Mouse (Mus musculus): Measurements from ENCODE around the gene Tbc1d22a. TPM values are rescaled to one million over a fixed set of nuclear protein-coding genes. Genes with fewer than 3 reads are reported as not detected.
A peak's percentile ranks its signal among the peaks of the same experiment; 100 is the strongest.

Gene Tbc1d22a
- polyA plus RNA-seq, 1 experiment from 2014 or later, result 12.0 TPM

DNA sequence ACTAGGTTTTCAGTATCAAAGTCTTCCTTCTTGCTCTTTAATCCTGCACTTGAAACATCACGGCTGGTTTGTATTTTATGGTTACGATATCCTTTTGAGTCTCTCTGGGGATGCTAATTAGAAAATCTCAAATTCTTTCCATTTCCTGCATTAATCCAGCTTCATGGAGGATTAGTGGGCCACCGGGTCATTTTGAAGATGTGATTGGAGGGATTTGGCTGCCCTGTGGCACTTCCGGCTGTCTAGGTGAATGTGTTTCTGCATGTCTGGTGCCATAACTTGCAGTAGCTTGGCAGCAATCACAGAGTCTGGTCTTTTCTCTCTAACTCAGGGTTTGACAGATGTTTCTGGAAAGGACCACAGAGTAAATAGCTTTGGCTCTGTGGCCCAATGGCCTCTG is 305.9 kb downstream of the Tbc1d22a start:
- H3K27me3 ChIP-seq (ENCODE audit: low read depth, poor library complexity, severe bottlenecking), result no peaks in the 10 kb centered on the region
- H3K36me3 ChIP-seq, result no peaks in the 10 kb centered on the region
- no peak overlapping the region for H3K4me3 ChIP-seq
- 0 out of 2 replicates have a peak overlapping the region, but pooled peaks have one; percentile 16 for H3K27ac ChIP-seq
- peak; percentile 22 for DNase-seq (ENCODE audit: low spot score)
- H3K9me3 ChIP-seq (replicated peaks), result no peaks in the 10 kb centered on the region; the same call in 1 of the 2 replicates
- 63% methylated on average over 4 of the region's 4 CpGs for WGBS
- H3K4me1 ChIP-seq, result peaks cover 7% of the 10 kb centered on the region; the same call in 1 of the 2 replicates

DNA sequence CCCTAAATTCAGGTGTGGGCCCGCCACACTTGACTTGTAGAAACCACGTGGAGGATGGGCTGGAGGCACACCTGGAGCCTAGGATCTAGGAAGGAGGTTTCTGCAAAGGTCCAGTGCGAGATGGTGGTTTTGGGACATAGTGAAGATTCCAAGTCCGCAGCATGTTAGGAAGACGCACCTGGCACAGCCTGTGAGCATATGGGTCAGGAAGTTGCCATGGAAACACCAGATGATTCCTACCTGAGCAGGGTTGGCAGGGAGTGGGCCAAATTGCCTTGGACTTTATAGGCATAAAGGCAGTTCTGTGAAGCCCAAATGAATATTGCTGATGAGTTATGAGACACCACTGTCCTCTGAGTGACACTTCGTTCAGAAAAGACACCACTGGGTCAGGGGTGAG is 321.1 kb downstream of the Tbc1d22a start:
- Histone ChIP-seq H3K4me1 (no peaks in the 10 kb centered on the region), H3K4me3 (no peak overlapping the region), H3K27me3 (ENCODE audit: low read depth, poor library complexity, severe bottlenecking) (no peaks in the 10 kb centered on the region), H3K36me3 (no peaks in the 10 kb centered on the region), H3K9me3 (replicated peaks) (no peaks in the 10 kb centered on the region), H3K27ac (no peak overlapping the region)
- no peak for DNase-seq (ENCODE audit: low spot score)
- 85% methylated on average over 6 of the region's 6 CpGs for WGBS

DNA sequence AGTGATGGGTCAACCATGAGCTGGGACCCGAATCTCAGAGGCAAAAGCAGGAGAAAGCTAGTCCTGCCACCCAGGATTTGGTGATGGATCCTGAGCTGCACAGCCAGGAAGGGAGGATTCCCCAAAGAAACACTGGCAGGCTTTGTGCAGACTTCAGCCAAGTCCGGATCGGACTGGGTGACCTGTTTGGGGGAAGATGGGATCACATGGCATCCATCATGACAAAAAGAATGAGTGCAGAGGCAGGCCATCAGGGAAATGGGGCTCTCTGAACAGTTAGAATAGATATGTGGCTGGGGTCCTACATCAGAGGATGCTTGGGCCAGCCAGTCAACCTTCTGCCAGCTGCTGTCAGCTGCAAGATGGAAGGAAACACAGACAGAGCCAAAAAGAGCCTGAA is 328.1 kb downstream of the Tbc1d22a start:
- H3K36me3 ChIP-seq, result no peaks in the 10 kb centered on the region
- no peak overlapping the region for H3K4me3 ChIP-seq
- no peak overlapping the region for H3K27ac ChIP-seq
- no peaks in the 10 kb centered on the region for H3K27me3 ChIP-seq (ENCODE audit: low read depth, poor library complexity, severe bottlenecking)
- H3K9me3 ChIP-seq (replicated peaks), result no peaks in the 10 kb centered on the region
- WGBS, result 84% methylated on average over 3 of the region's 3 CpGs
- DNase-seq (ENCODE audit: low spot score), result no peak
- no peaks in the 10 kb centered on the region for H3K4me1 ChIP-seq

DNA sequence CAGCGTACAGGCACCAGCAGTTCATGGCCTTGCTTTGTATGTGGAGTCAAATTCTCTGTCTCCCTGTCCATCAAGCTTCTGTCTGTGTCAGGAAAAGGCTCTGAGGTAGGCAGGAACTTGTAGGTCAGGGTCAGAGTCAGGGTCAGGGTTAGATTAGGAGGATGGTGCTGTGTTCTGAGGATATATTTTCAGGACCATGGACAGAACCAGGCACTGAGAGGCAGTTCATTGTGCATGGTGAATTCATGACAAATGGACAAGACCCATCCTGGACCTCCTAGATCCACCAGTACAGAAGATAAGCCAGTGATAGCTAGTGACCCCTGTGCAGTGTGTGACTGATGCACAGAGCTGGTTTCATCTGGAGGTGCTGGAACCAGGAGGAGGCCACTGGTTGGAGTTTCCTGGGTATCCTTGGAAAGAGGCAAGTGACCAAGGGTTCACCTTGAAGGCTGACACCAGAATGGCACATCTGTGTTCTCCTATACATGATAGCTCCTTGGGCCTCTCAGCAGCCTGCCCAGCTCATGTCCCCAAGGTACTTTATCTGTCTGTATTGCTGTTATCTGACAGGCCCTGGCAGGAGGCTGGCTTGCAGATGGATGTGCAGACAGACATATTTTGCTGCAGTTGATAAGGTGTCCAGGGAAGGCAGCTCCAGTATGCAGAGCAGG is 330.0 kb downstream of the Tbc1d22a start:
- no peak overlapping the region for H3K4me3 ChIP-seq
- no peaks in the 10 kb centered on the region for H3K27me3 ChIP-seq (ENCODE audit: low read depth, poor library complexity, severe bottlenecking)
- 88% methylated on average over 1 of the region's 1 CpGs for WGBS
- H3K4me1 ChIP-seq, result no peaks in the 10 kb centered on the region
- H3K36me3 ChIP-seq, result no peaks in the 10 kb centered on the region
- no peaks in the 10 kb centered on the region for H3K9me3 ChIP-seq (replicated peaks)
- no peak overlapping the region for H3K27ac ChIP-seq
- no peak for DNase-seq (ENCODE audit: low spot score)

Other genes with a start within 250 kb of the Tbc1d22a start
- 0.67 and 0.86 TPM in 2 replicates for gene Celsr1, start 180.7 kb upstream of the Tbc1d22a start, polyA plus RNA-seq (2016; fragmentation: Nextera tagmentation; extraction: Ambion mirVana)
- 13.0 and 14.1 TPM in 2 replicates for gene Gramd4, start 156.8 kb upstream of the Tbc1d22a start, polyA plus RNA-seq (2016; fragmentation: Nextera tagmentation; extraction: Ambion mirVana)
- gene Cerk, start 28.3 kb upstream of the Tbc1d22a start, polyA plus RNA-seq (2016; fragmentation: Nextera tagmentation; extraction: Ambion mirVana), result 10.5 and 13.8 TPM in 2 replicates

Measured in limb, embryonic 10.5 days (tissue).